Mouse (Mus musculus) ES-E14 (cell line): ENCODE measurements around the gene 1700008O03Rik. TPM values are rescaled to one million over a fixed set of nuclear protein-coding genes. Genes with fewer than 3 reads are reported as not detected.

ENCODE experiments used
- DNase-seq: peaks from one replicate; pipeline ENCODE4 v3.0.0-alpha.2; 2013; ENCODE audit warnings: low read depth, low spot score
- H3K27ac ChIP-seq: 2 replicates; pipeline ENCODE4 v1.5.1; 2012; ENCODE audit warnings: low read depth, mild to moderate bottlenecking, low read length, moderate library complexity, mixed read lengths; ENCODE audit not compliant: poor library complexity, insufficient read depth, severe bottlenecking
- H3K36me3 ChIP-seq: 2 replicates; pipeline ENCODE4 v1.6.1; 2012; ENCODE audit warnings: mild to moderate bottlenecking, low read length, moderate library complexity, mixed read lengths; ENCODE audit not compliant: control insufficient read depth, poor library complexity, insufficient read depth, severe bottlenecking
- H3K4me1 ChIP-seq, 2 experiments: fragments of 150-350 bp in 1 of 2; sonication (generic) in 1 of 2; 2 replicates each; pipeline ENCODE4 v1.6.1; 2012; ENCODE audit warnings: low read length in 2 of 2, mild to moderate bottlenecking in 1 of 2, mixed read lengths in 1 of 2; ENCODE audit not compliant: control insufficient read depth in 2 of 2, insufficient read depth in 2 of 2, poor library complexity in 1 of 2
- H3K4me3 ChIP-seq, 2 experiments: fragments of 150-350 bp in 1 of 2; sonication (generic) in 1 of 2; 2 replicates each; pipeline ENCODE4 v1.5.1; 2012; ENCODE audit warnings: low read length in 2 of 2, low read depth in 1 of 2, mild to moderate bottlenecking in 1 of 2, mixed read lengths in 1 of 2; ENCODE audit not compliant: insufficient read depth in 1 of 2, poor library complexity in 1 of 2, severe bottlenecking in 1 of 2
- H3K9ac ChIP-seq: 2 replicates; pipeline ENCODE4 v1.6.1; 2012; ENCODE audit warnings: low read depth, mild to moderate bottlenecking, low read length, mixed read lengths; ENCODE audit not compliant: poor library complexity, insufficient read depth, severe bottlenecking
- H3K9me3 ChIP-seq: fragments of 150-350 bp; sonication (generic); 2 replicates; pipeline ENCODE4 v1.6.1; 2012; ENCODE audit warnings: low read depth, mild to moderate bottlenecking, low read length; ENCODE audit not compliant: control insufficient read depth, insufficient read depth
- CHD2 ChIP-seq: IDR thresholded peaks from 2 replicates; pipeline ENCODE4 v1.6.1; 2014; ENCODE audit warnings: mild to moderate bottlenecking, low read depth, low read length, inconsistent platforms
- HCFC1 ChIP-seq: IDR thresholded peaks from 2 replicates; pipeline ENCODE4 v1.6.1; 2012; ENCODE audit warnings: low read length, inconsistent platforms, borderline replicate concordance; ENCODE audit not compliant: insufficient read depth
- MAFK ChIP-seq: IDR thresholded peaks from 2 replicates; pipeline ENCODE4 v1.6.1; 2014; ENCODE audit warnings: mild to moderate bottlenecking, low read depth, low read length, inconsistent platforms; ENCODE audit not compliant: insufficient read depth
- ZC3H11A ChIP-seq: IDR thresholded peaks from 2 replicates; pipeline ENCODE4 v1.6.1; 2012; ENCODE audit warnings: low read depth, mild to moderate bottlenecking, inconsistent platforms, low read length, borderline replicate concordance
- ZNF384 ChIP-seq: IDR thresholded peaks from 2 replicates; pipeline ENCODE4 v1.6.1; 2012; ENCODE audit warnings: low read depth, low read length, inconsistent platforms
- in situ Hi-C, 2 experiments: fragments of 600-800 bp; cut with MboI; formaldehyde crosslinking; loops; one replicate each; pipeline ENCODE4 v1.15.1; 2025; ENCODE audit warnings: low sequenced_read_pairs in 2 of 2, inconsistent platforms in 1 of 2; ENCODE audit not compliant: unreplicated experiment in 2 of 2
- total RNA-seq: library from RNA; depleted of rRNA; stranded (reverse); fragments of 300-350 nt; gene quantifications from 2 replicates; pipeline ENCODE4 v1.2.3, GENCODE M21; 2012

Gene 1700008O03Rik
- total RNA-seq, 1 experiment = 4.8 TPM

- Histone ChIP-seq H3K4me1 (peaks cover 0 to 4% of the 10 kb centered on the region in 2 experiments; a peak in 1 of 4 replicates), H3K36me3 (peaks cover 3% of the 10 kb centered on the region; the same call in 1 of the 2 replicates), H3K9me3 (no peaks in the 10 kb centered on the region), H3K27ac (no peak within 1 kb of the TSS), H3K4me3 (peak within 1 kb of the TSS; percentile 67 to 75), H3K9ac (peak within 1 kb of the TSS; percentile 63; the same call in 1 of the 2 replicates)
- DNase-seq = peak; percentile 44
- TF ChIP-seq ZNF384 (no peak), CHD2 (peak; percentile 57; the same call in 1 of the 2 replicates), ZC3H11A (no peak), HCFC1 (peak; percentile 100), MAFK (0 out of 2 replicates have a peak, but pooled peaks have one; percentile 20)
- in situ Hi-C loops = no loop called here
Observed at GRCm38 (mm10) chr7:44383980-44384715, 1.5 kb downstream of the 1700008O03Rik start, which contains the start of gene Syt3. Syt3 (plus strand) TSS chr7:44384102.

DNA sequence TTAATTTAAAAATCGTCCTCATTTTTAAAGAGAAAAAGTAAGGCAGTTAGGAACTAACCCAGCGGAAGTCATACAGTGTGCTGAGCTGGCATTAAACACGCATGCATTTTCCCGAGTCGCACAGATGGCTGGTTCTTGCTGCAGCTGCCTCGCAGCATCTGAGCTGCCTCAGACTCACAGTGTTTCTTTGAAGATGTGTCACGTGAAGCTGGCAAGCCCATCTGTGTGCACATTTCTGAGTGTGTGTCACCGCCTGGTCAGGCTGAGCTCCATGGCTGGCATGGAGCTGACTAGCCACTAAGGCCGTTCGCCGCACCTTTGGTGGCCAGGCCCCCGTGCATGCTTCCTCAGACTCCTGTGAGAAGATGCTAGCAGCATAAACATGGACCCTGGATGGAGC lies 3.1 kb downstream of the 1700008O03Rik start:
- in situ Hi-C loops = no loop called here

DNA sequence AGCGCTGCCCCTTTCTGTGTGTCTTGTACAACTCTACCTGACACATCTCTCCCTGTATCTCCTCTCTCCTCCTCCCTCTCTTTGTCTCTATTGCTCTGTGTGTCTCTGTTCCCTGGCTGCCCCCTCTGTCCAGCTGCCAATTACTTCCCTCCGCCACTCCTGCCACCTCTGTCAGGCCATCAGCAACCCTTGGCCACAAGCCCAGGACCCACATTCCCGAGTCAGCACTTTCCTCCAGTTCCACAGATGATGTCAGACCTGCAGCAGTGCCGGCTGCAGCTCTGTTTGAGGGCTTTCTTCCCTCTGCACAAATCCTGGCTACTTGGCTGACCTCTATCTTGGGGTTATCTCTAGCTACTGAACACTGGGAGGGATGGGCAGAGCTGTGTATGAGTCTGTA lies 7.3 kb downstream of the 1700008O03Rik start:
- Histone ChIP-seq H3K9ac (no peak overlapping the region), H3K36me3 (peaks cover 3% of the 10 kb centered on the region; the same call in 1 of the 2 replicates), H3K27ac (no peak overlapping the region), H3K9me3 (no peaks in the 10 kb centered on the region), H3K4me1 (peaks cover 0 to 7% of the 10 kb centered on the region in 2 experiments; a peak in 2 of 4 replicates), H3K4me3 (no peak overlapping the region)
- no peak for DNase-seq
- in situ Hi-C loops = no loop called here
- TF ChIP-seq CHD2 (no peak), MAFK (peak; percentile 48; the same call in 1 of the 2 replicates)

More for the DNA sequence above, 3.1 kb downstream of the 1700008O03Rik start:
- Histone ChIP-seq H3K4me3 (no peak overlapping the region), H3K36me3 (peaks cover 3% of the 10 kb centered on the region; the same call in 1 of the 2 replicates), H3K4me1 (peaks cover 0 to 7% of the 10 kb centered on the region in 2 experiments; a peak in 2 of 4 replicates), H3K27ac (no peak overlapping the region), H3K9ac (no peak overlapping the region), H3K9me3 (no peaks in the 10 kb centered on the region)
- no peak for DNase-seq
- TF ChIP-seq HCFC1 (no peak), CHD2 (no peak), ZNF384 (no peak), MAFK (no peak), ZC3H11A (no peak)

DNA sequence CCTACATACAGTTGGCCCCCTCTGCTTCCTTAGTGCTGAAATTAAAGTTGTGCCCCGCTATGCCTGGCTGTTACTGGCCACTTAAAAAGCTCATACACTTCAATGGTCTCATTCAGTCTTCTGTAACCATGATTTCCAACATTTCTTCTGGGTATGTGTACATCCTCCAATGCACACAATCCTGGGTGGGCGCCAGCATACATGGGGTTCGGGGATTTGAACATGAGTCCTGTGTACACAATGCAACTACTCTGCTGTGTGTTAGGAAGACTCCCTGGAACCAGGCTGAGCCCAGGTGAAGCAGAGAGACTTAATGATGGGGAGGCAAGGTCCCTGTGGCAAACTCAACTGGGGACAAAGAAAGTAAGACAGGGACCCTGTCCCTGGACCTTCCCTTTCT lies 9.8 kb downstream of the 1700008O03Rik start:
- in situ Hi-C loops = no loop called here
- Histone ChIP-seq H3K9ac (peak overlapping the region; percentile 4; the same call in 1 of the 2 replicates), H3K9me3 (no peaks in the 10 kb centered on the region), H3K4me3 (no peak overlapping the region; a peak in 1 of 4 replicates), H3K36me3 (peaks cover 3% of the 10 kb centered on the region; the same call in 1 of the 2 replicates), H3K4me1 (peaks cover 0 to 7% of the 10 kb centered on the region in 2 experiments; a peak in 2 of 4 replicates), H3K27ac (peak overlapping the region; percentile 97)
- DNase-seq = no peak
- TF ChIP-seq ZNF384 (no peak), CHD2 (no peak), ZC3H11A (no peak), HCFC1 (no peak), MAFK (no peak)
